Mouse (Mus musculus): ENCODE measurements at regions not wholly inside any gene's neighbourhood (a gene's known extent, or its start where the extent isn't known, plus 50 kb on each side); places are given as distances from the start of the nearest gene placed in this dataset.

DNA sequence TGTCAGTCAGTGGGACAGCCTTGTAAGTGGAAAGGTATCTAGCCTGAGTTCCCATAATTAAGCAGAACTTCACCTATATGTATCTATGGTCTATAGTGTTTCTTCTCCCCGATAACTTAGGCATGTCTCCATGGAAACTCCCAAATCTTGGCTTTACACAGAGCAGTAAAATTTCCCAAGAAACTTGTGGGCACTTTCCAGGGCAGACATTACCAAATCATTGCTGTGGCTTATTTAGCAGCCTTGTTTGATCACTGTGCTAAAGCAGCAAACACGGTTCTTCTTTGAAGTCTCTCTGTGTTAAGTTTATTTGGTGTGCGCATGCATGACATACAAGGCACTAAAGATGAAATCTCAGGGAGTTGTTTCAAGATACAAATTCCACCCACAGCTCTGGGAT lies 496.2 kb upstream of the Klf4 start:
- no peak for DNase-seq

DNA sequence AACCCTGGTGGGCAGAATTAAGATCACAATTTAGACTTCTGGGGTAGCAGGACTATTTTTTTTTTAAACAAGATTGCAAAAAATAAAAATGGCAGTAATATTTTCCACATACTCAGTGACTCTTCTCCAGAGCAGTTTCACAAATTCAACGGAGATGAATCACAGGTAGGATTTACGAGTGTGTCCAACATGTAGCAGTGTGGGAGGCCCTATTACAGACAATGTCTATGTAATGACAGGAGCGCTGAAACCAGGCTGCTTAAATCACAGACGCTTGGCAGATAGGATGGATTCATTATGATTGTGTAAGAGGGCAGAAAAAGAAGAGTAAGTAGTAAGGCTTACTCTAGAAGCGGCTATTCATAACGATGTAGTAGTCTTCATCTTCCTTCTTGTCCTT lies 495.0 kb upstream of the Klf4 start:
- no peak for DNase-seq

DNA sequence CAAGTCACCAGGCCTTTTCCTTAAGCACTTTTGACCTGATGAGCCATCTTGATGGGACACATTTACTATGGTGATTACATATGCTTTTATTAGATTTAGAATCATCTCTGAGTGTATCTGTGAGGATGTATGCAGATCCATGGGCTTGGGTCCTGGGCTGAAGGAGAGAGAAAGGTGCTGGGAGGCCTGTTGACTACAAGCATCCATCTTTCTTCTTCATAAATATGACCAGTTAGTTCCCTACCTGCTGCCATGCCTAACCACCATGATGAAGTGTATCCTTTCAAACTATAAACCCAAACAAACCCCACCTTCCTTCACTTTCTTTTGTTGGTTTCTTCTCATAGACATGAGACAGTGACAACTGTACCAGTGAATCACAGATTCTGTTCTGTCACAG lies 492.2 kb upstream of the Klf4 start:
- DNase-seq: no peak

DNA sequence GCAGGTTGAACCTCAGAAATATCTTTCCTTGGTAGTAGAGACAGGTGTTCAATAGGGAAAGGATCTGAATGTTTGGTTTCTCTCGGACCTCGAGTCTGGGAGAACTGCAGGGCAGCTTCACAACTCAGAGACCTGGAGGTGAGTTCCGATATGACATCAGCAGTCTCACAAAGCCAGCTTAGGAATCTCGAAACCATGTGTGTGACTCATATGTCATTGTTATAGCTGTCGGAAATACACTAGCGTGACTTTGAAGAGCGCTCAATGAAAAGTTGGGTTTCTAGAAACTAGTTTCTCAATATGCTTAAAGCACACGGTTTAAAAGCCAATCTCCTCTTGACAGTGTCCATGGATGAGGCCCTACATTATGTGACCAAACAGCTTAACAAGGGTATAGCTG lies 485.9 kb upstream of the Klf4 start:
- no peak for DNase-seq

DNA sequence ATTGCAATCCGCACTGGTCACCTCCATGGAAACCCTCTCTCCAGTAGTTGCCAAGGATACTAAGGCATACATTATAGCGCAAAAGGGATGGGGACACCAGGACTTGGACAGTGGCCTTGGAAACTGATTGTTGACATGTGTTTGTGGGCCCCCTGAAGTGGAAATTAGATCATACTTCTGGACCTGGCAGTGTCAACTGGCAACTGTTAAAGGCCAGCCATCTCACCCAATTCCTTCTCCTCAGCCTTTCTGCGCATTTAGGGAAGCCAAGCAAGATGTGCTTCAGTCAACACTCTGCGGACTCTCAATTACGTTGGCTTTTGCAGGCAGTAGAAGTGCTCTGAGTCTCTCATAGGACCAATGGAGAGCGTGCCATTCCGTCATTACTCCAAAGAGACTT lies 483.2 kb upstream of the Klf4 start:
- DNase-seq: no peak

DNA sequence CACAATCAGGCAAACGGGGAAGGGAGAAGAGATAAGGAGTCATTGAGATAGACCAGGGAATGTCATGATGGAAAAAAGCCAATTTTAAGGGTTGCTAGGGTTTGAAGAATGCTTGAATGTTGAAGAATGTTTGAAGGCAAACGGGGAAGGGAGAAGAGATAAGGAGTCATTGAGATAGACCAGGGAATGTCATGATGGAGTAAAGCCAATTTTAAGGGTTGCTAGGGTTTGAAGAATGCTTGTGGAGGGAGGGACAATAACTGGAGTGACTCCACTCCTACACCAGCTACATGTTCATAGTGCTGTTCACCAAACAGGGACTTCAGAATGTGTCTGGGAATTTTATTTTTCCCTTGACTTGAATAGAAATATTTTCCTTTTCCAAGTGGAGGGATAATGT lies 476.0 kb upstream of the Klf4 start:
- DNase-seq: no peak

DNA sequence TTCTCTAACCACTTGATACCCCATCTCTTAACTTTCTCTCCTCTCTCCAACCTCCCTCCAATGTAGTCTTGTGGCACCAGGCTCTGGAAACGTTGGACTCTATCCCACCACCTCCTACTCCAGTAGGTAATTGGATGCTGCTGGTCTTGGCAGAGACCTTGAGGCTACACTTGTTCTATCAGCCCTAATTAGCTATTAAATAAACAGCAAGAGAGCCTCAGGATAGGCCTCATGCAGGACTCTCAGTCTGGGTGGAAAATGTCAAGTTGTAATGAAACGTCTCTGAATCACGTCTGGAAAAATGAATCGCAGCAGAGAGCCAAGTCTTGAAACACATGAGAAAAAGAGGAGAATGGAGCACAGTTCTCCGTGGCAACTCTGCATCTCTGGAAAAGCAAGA lies 472.0 kb upstream of the Klf4 start:
- no peak for DNase-seq

DNA sequence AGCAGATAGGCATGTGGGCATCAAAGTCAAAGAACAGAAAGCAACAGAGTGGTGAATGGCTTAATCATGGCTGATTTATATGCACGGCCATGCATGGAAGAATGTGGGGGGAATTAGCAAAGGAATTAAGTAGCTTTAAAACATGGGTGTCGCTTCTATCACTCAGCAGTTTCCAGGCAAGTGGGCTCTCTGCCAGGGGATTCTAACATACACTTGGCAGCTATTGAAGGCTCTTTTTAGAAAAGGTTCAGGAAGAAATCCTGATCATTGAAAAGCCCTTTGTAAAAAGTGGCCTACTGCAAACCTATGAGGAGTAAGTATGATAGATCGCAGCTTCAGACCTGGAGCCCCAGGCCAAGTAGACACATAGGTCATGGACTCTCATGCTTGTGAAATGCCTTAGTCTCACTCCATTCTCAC lies 469.1 kb upstream of the Klf4 start:
- no peak for DNase-seq

DNA sequence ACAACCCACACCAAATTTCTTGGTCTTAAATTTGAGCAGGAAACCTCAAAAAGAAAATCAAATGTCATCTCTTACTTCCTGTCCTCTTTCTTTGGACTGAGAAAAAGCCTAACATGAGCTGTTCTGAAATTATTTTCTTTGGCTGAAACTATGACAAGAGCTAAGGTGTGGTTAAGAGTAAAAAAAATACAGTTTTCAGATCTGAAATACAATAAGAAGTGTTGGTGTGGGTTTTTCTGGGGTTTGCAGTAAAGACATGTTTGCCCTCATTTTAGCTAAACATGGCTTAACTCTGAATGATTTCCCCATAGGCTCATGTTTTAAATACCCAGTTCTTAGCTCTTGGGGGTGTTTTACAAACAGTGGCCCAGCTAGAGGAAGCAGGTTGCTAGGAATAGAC lies 451.8 kb upstream of the Klf4 start:
- no peak for DNase-seq

DNA sequence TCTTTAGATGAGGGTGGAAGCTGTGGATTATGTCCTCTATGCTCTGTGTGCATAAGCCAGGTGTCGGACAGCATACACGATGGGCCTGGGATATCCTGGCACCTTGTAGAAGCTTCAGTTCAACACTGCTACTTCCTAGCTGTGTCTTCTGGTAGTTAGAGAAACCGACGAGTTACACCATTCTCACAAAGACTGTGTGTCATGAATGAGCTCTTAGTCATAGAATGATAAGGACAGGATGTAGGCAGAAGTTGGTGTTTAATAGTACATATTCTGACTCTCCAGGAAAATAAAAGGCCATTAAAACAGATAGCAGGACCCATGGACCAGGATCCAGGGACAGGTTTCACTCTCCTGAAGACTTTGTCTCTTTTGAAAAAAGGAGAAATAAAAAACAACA lies 446.3 kb upstream of the Klf4 start:
- no peak for DNase-seq

DNA sequence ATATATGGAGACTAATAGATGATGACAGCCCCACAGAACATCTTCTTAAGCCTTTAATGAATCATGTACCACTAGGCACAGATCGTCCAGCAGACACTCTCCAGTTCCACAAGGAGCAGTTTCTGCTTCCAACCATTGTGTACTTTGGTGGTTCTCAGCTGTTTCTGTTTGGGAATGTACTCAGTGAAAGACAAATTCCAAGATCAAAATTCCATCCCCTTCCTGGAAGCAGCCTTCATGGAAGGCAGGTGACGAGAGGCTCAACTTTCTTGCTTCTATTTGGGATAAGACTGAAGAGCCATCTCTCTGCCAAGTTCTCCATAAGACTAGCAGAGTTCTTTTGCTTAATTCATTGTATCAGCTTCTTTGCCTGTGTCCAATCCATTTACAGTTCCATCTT lies 444.0 kb upstream of the Klf4 start:
- DNase-seq: no peak

DNA sequence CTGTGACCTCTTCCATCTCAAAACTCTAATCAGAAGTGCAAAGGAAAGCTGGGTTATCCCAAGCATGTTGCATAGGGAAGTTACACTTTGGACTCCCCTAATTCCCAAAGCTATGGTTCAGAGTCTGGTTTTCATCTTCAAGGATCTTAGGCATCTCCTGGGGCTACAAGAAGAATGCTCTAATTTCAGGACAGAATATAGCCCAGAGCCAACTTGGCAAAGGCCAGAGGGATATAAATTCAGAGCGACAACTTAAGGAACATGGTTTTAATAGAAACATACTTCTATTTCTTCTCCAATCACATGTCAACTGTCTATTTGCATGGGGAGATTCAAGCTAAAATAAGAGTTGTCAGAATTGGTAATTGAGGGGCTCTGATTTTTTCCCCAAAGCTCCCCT lies 441.4 kb upstream of the Klf4 start:
- DNase-seq: no peak

DNA sequence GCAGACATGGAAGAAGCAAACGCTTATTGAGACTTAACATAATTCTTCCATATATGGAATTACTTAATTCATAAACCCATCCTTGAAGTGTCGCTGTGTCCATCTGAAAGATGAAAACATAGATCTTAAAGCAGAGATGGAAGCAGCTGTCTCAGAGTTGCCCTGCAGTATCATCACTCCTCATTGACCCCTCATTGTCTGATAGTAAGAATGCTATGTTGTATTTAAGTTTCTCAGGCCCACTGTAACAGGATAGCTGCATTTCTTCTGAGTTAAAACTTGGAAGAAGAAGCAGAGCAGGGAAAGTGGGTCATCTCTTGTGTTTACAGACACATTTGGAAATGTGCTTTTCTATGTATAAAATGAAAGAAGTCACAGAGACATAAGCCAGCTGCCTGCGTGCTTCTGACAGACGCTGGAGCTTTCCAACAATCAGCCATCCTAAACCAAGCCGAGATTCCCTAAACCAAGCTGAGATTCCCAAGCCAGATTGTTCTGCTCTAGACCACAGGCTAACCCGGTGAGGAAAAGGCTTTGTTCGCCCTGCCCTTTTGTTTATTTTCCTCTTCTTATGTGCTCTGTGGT lies 440.1 kb upstream of the Klf4 start:
- DNase-seq: no peak

DNA sequence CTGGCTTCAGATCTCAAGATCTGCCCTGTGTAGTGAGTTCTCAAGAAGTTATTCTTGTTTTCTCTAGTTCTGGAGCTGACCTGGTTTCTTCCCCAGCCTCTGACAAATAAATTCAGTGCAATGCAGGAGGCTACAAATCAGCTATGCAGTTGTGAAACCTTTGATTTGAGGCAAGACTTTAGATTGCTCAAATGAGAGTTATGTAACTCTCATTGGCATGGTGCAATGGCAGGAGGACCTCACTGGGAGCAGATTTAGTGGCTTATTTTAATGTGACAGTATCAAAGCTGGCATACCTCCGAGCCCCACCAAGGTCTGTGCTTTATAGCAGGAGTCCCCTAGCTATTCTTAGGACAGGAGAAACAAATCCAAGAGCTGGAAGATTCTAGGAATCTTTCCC lies 427.8 kb upstream of the Klf4 start:
- no peak for DNase-seq

DNA sequence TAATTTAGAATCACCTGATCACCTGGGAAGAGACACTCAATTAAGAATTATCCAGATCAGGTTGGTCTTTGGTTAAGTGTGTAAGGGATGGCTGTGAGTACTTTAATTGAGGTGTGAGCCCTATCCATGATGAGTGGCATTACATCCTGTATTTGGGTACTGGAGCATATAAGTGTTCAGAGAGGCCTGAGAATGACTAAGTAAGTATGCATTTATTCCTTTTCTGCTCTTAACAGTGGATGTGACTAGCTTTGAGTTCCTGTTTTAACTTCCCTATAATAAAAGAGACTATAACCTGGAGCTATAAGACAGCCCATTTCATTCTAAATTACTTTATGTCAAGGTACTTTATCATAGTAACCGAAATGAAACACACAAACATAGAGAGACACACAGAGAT lies 421.4 kb upstream of the Klf4 start:
- DNase-seq: no peak

DNA sequence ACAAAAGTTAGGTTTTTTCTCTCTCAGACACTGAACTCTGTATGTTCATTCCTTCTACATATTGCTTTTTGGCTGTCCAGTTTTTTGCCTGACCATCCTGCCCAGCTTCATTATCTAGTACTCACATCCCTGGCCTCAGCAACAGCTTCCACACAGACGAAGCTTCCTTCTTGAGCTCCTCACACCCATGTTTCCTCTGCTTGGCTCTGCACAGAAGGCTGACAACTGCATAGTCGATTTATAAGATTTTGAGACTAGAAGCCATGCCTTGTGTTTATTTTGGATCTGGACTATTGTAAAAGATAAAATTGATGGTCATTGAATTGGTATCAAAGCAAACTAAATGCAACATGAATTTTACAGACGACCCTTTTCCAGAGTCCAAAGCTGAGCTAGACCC lies 420.0 kb upstream of the Klf4 start:
- DNase-seq: no peak

DNA sequence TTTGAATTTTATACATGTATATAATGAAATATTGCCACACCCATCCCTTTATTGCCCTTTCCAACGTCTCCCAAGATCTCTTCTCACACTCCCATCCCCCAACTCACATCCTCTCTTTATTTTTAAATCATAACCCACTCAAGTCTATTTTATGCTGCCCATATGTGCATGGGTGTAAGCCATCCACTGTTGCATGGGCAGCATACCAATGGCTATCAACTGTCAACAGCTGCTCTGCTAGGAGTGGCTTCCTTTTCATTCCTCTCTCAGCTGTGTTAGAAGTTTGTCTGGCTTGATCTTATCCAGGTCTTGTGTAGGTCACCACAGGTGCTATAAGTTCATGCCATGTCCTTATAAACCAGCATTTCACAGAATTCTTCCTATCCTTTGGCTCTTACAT lies 409.2 kb upstream of the Klf4 start:
- no peak for DNase-seq

DNA sequence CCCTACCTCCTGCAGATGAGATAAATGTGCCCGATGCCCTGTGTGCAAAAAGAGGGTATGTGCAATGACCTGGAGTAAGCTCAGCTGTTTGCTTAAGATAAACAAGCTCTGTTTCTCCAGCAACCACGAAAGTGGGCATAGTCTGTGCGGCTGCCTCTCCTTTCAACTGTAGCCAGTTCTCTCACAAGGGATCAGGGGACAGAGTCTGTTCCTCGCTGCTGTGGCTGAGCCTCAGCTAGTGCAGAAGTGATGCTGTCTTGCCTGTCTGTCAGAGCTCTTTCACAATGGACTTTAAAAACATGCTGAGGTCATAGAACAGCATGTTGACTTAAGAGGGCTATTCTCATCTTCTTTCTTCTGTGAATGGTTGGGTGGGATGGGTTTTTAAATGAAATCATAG lies 406.1 kb upstream of the Klf4 start:
- DNase-seq: no peak

DNA sequence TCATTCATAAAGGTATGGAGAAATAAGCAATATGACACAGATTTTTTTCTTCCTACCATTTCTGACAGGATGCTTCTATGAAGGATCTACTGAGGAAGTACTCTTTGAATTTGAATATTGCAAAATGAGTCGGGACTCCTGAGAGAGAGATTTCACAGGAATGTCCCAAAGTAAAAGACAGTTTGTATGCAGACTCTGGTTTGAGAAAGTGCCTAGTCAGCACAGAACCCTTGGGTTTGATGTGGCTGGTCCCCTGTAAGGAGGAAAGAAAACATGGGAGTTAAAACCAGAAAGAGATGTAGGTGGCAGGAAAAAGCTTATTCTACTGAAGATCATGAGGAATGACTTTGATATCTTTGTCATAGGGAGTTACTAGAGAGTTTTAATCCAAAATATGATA lies 405.6 kb upstream of the Klf4 start:
- no peak for DNase-seq

DNA sequence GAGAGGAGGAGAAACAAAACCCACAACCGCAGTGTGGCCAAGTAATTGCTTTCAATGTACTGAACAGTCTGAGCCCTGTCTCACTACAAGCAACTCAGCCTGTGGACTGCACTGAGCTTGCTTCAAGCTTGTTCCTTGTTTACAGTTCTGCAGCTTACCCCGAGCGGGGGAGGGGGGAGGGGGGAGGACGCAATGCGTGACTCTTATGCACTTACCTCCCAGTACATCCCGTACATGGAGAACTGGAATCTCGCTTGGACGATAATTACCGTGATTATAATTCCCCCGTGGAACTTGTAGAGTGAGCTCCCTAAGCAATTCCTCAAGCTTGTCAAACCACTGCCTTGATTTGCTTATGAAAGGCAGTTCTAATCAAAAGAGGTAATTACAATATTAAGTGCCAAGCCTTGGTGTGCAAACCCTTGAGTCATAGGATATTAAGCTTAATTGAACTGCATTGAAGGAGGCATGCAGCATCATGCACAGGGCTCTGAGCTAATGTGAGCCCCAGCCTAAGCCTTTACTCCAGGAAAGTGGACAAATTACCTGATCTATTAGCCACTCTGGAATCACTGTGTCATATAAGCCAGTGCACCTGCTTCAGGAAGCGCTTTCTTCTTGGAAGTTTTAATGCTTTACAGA lies 397.0 kb upstream of the Klf4 start:
- DNase-seq: no peak

DNA sequence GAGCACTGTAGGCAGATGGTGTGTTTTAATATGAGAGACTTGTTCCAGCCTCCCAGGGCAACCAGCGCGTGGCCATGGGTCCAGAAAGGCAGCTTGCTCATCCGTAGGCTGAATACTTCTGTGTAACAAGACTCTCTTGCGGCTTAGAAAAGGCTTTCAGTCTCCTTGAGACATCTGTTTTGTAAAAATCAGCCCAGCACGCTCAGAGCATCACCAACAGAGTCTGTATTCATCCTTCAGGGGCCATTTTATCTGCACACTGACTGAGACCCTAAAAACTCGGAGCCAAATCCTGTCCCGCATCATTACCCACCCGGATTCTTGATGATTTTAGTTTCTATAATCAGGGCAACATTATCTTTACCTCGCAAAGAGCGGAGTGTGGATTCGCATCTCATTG lies 396.4 kb upstream of the Klf4 start:
- DNase-seq: no peak

DNA sequence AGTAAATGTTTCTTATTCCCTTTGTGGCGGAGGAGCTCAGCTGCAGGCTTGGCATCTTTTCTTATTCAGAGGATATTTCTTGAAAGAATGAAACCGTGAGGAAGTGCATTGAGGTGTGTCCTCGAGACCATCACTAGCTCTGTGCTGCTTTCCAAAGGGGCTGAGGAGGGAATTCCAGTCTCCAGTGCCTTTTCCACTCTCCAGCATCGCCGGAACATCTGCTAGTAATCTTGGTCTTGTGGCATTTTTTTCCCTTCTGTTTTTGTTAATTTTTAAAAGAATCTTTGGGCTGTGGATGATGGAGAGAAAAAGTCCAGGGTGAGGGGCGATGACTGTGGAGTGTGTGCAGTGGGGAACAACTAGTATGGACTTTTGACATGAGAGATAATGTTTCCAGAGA lies 395.9 kb upstream of the Klf4 start:
- no peak for DNase-seq

DNA sequence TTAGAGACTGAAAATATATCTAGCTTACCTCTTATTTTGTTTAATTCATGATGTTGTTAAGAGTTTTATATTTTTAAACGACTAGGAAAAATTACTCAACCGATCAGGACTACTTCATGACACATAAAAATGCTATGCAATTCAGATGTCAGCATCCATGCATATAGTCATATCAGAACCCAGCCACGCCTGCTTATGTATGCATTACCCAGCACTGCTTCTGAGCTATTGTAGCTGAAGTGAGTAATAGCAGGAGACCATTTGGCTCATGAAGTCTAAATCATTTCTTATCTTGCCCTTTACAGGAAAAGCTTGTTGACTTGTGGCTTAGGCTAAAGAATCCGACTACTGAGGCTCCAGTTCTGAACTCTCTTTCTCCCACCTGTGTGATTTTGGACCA lies 395.1 kb upstream of the Klf4 start:
- DNase-seq: no peak

DNA sequence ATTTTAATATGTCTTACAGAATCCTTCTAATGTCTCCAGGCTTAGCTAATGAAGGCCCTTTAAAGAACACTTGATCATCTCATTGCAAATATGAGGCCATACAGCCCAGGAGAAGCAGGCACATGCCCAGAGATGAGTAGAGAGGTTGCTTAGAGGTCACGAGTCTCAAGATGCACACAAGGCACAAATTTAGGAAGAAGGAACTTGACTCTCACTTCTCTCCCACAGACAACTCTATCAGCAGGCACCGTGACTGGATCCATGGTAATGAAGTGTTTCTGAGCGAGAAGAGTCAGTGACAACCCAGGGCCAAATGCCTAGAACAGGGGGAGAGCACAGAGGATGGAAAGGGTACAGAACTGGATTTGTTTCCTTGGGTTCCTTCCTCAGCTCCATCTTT lies 392.7 kb upstream of the Klf4 start:
- no peak for DNase-seq

DNA sequence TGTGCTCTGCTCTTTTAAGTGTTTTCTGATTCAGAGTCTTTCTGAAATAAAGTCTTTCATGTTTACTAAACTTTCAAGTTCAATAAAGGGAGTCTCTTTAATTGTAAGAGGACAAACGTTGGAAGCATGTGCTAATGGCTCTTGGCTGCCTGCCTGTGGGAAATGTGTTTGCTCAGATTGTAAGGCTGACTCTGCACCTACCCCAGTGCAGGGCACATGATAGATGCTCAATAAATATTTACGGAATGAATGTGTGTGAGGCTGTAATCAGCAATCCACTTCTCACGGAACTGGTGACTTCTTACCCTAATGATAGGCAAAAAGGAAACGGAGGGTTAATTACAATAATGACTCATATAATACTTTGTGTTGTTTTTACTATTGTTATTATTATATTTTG lies 389.0 kb upstream of the Klf4 start:
- DNase-seq: no peak
